Mouse (Mus musculus): ENCODE results near the gene Fbxl2. TPM values are rescaled to one million over a fixed set of nuclear protein-coding genes. Genes with fewer than 3 reads are reported as not detected.

Fbxl2 gene
- polyA plus RNA-seq, 1 experiment from 2014 or later: 2.7 TPM

DNA sequence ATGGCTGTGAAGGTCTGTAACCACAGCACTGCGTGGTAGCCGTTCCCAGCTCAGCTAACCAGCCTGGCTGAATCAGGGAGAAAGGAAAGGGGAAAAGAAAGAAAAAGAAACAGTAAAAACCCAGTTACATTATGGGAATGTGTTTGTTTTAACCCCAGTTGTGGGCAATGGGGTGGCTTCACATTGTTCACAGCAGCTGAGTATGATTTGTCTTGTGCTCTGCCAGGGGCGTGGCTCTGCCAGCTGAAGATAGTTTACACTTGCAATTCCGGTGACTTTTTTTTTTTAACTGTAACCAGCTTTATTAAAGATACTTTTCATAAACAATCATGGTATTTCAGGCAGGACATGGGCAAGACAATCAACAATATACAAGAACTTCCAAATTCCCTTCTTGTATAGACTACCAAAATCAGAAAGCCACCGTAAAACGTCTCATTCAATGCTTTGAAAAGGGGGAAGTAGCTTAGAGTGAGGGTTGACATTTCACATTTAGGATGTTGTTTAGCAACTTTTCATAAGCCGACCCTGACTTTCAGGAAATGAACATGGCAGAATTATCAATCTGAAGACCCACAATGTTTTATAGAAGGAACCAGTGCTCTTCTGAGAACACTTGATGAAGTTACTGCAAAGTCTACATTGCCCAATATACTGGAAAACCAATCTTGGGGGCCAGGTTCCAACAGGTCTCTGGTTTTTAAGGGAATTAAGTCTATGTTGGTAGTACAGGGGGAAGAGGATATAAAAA is 26.8 kb downstream of the Fbxl2 start:
- Histone ChIP-seq H3K4me3 (ENCODE audit: control insufficient read depth in 1 of 2, insufficient read depth in 1 of 2, low read depth in 1 of 2, low read length in 2 of 2) (no peak overlapping the region), H3K4me2 (ENCODE audit: low read length) (no peak overlapping the region), H3K27me3 (ENCODE audit: control insufficient read depth, insufficient read depth, low read length) (no peaks in the 10 kb centered on the region), H3K27ac (replicated peaks in 1 of 2; ENCODE audit: control insufficient read depth in 1 of 2, insufficient read depth in 1 of 2, low read depth in 2 of 2, low read length in 2 of 2) (no peak overlapping the region), H3K9me3 (ENCODE audit: control insufficient read depth, low read length) (no peaks in the 10 kb centered on the region), H3K9ac (ENCODE audit: low read length) (no peak overlapping the region), H3K4me1 (ENCODE audit: control insufficient read depth in 2 of 2, insufficient read depth in 2 of 2, low read length in 2 of 2) (no peaks in the 10 kb centered on the region), H3K36me3 (ENCODE audit: control insufficient read depth, insufficient read depth, low read length) (no peaks in the 10 kb centered on the region)
- ATAC-seq (ENCODE audit: insufficient number of reproducible peaks, insufficient read depth, low FRiP score, low read depth): no peak
- 87% methylated on average over 7 of the region's 7 CpGs for whole genome bisulfite sequencing

- H3K27ac ChIP-seq (replicated peaks in 1 of 2; ENCODE audit: control insufficient read depth in 1 of 2, insufficient read depth in 1 of 2, low read depth in 2 of 2, low read length in 2 of 2): no peak overlapping the region
- 68% methylated on average over 4 of the region's 4 CpGs for WGBS
- H3K4me1 ChIP-seq (ENCODE audit: control insufficient read depth in 2 of 2, insufficient read depth in 2 of 2, low read length in 2 of 2): no peaks in the 10 kb centered on the region
- H3K4me3 ChIP-seq (ENCODE audit: control insufficient read depth in 1 of 2, insufficient read depth in 1 of 2, low read depth in 1 of 2, low read length in 2 of 2): no peak overlapping the region
- no peaks in the 10 kb centered on the region for H3K27me3 ChIP-seq (ENCODE audit: control insufficient read depth, insufficient read depth, low read length)
- H3K9ac ChIP-seq (ENCODE audit: low read length): no peak overlapping the region
- no peaks in the 10 kb centered on the region for H3K36me3 ChIP-seq (ENCODE audit: control insufficient read depth, insufficient read depth, low read length)
- no peak for ATAC-seq (ENCODE audit: insufficient number of reproducible peaks, insufficient read depth, low FRiP score, low read depth)
- no peak overlapping the region for H3K4me2 ChIP-seq (ENCODE audit: low read length)
- H3K9me3 ChIP-seq (ENCODE audit: control insufficient read depth, low read length): no peaks in the 10 kb centered on the region
Observed at GRCm38 (mm10) chr9:114016402-114016801, 29.6 kb downstream of the Fbxl2 start.

DNA sequence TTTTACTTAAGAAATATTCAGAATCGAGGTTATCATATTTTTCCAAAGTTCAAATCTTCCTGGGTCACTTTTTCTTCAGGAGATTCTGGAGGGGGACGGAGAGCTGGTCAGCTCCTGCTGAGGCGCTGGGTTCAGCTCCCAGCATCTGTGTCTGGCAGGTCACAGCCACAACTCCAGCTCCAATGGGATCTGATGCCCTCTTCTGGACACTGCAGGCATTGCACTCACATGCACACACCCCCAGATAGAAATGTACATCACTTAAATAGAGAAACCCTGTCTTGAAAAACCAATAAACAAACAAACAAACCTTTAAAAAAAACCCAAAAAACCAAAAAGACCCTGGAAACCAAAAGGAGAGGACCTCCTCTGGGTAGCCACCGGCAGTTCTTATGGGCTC is 30.3 kb downstream of the Fbxl2 start:
- no peak overlapping the region for H3K9ac ChIP-seq (ENCODE audit: low read length)
- WGBS: 77% methylated on average over 4 of the region's 4 CpGs
- no peaks in the 10 kb centered on the region for H3K27me3 ChIP-seq (ENCODE audit: control insufficient read depth, insufficient read depth, low read length)
- no peaks in the 10 kb centered on the region for H3K4me1 ChIP-seq (ENCODE audit: control insufficient read depth in 2 of 2, insufficient read depth in 2 of 2, low read length in 2 of 2)
- no peak overlapping the region for H3K27ac ChIP-seq (replicated peaks in 1 of 2; ENCODE audit: control insufficient read depth in 1 of 2, insufficient read depth in 1 of 2, low read depth in 2 of 2, low read length in 2 of 2)
- no peak for ATAC-seq (ENCODE audit: insufficient number of reproducible peaks, insufficient read depth, low FRiP score, low read depth)
- H3K36me3 ChIP-seq (ENCODE audit: control insufficient read depth, insufficient read depth, low read length): no peaks in the 10 kb centered on the region
- no peak overlapping the region for H3K4me3 ChIP-seq (ENCODE audit: control insufficient read depth in 1 of 2, insufficient read depth in 1 of 2, low read depth in 1 of 2, low read length in 2 of 2)
- H3K9me3 ChIP-seq (ENCODE audit: control insufficient read depth, low read length): no peaks in the 10 kb centered on the region
- no peak overlapping the region for H3K4me2 ChIP-seq (ENCODE audit: low read length)

- ATAC-seq (ENCODE audit: insufficient number of reproducible peaks, insufficient read depth, low FRiP score, low read depth): no peak
- WGBS: 63% methylated on average over 1 of the region's 1 CpGs
- no peak overlapping the region for H3K4me2 ChIP-seq (ENCODE audit: low read length)
- H3K4me1 ChIP-seq (ENCODE audit: control insufficient read depth in 2 of 2, insufficient read depth in 2 of 2, low read length in 2 of 2): no peaks in the 10 kb centered on the region
- no peaks in the 10 kb centered on the region for H3K36me3 ChIP-seq (ENCODE audit: control insufficient read depth, insufficient read depth, low read length)
- H3K4me3 ChIP-seq (ENCODE audit: control insufficient read depth in 1 of 2, insufficient read depth in 1 of 2, low read depth in 1 of 2, low read length in 2 of 2): no peak overlapping the region
- H3K27me3 ChIP-seq (ENCODE audit: control insufficient read depth, insufficient read depth, low read length): no peaks in the 10 kb centered on the region
- H3K27ac ChIP-seq (replicated peaks in 1 of 2; ENCODE audit: control insufficient read depth in 1 of 2, insufficient read depth in 1 of 2, low read depth in 2 of 2, low read length in 2 of 2): no peak overlapping the region
- H3K9me3 ChIP-seq (ENCODE audit: control insufficient read depth, low read length): no peaks in the 10 kb centered on the region
- H3K9ac ChIP-seq (ENCODE audit: low read length): no peak overlapping the region
Observed at GRCm38 (mm10) chr9:114014034-114014433, 32.0 kb downstream of the Fbxl2 start.

DNA sequence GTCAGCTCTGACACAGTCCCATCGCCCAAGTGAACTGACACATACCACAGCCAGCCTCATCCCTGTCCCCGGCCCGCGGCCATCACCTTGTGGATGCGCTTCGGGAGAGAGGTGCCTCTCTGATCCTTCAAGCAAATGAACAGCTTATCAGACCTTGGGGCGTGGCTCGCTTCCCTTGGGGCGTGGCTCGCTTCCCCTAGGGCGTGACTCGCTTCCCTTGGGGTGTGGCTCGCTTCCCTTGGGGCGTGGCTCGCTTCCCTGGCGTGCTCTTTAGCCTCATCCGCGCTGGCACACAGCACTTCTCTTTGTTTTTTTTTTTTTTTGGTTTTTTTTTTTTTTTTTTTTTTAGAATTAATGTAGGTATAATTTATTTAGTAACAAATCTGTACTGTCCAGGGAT is 34.8 kb downstream of the Fbxl2 start:
- H3K27me3 ChIP-seq (ENCODE audit: control insufficient read depth, insufficient read depth, low read length): no peaks in the 10 kb centered on the region
- H3K4me2 ChIP-seq (ENCODE audit: low read length): no peak overlapping the region
- no peaks in the 10 kb centered on the region for H3K9me3 ChIP-seq (ENCODE audit: control insufficient read depth, low read length)
- no peak overlapping the region for H3K4me3 ChIP-seq (ENCODE audit: control insufficient read depth in 1 of 2, insufficient read depth in 1 of 2, low read depth in 1 of 2, low read length in 2 of 2)
- no peaks in the 10 kb centered on the region for H3K36me3 ChIP-seq (ENCODE audit: control insufficient read depth, insufficient read depth, low read length)
- no peak for ATAC-seq (ENCODE audit: insufficient number of reproducible peaks, insufficient read depth, low FRiP score, low read depth)
- no peaks in the 10 kb centered on the region for H3K4me1 ChIP-seq (ENCODE audit: control insufficient read depth in 2 of 2, insufficient read depth in 2 of 2, low read length in 2 of 2)
- no peak overlapping the region for H3K27ac ChIP-seq (replicated peaks in 1 of 2; ENCODE audit: control insufficient read depth in 1 of 2, insufficient read depth in 1 of 2, low read depth in 2 of 2, low read length in 2 of 2)
- H3K9ac ChIP-seq (ENCODE audit: low read length): no peak overlapping the region
- WGBS: 54% methylated on average over 18 of the region's 18 CpGs

DNA sequence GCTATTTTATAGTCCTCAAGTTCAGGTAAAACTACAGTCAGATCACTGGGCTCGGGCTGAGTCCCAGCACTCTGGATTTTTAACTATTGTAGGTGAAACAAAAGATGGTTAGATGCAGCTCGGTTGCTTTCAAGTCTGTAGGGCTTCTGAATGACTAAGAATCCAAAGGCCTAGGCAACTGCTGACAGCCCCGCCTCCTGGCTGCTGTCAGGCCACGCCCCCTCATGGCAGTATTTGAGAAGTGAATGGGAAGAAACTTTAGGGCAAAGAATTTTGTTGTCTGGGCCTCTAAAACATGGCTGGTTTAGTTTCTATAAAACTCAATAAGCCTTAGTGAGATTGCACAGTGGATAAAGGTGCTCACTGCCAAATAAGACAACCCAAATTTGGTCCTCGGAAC is 36.5 kb downstream of the Fbxl2 start:
- Histone ChIP-seq H3K4me1 (ENCODE audit: control insufficient read depth in 2 of 2, insufficient read depth in 2 of 2, low read length in 2 of 2) (no peaks in the 10 kb centered on the region), H3K9ac (ENCODE audit: low read length) (no peak overlapping the region), H3K27me3 (ENCODE audit: control insufficient read depth, insufficient read depth, low read length) (no peaks in the 10 kb centered on the region), H3K4me3 (ENCODE audit: control insufficient read depth in 1 of 2, insufficient read depth in 1 of 2, low read depth in 1 of 2, low read length in 2 of 2) (no peak overlapping the region), H3K36me3 (ENCODE audit: control insufficient read depth, insufficient read depth, low read length) (no peaks in the 10 kb centered on the region), H3K4me2 (ENCODE audit: low read length) (peak overlapping the region; percentile 31), H3K27ac (replicated peaks in 1 of 2; ENCODE audit: control insufficient read depth in 1 of 2, insufficient read depth in 1 of 2, low read depth in 2 of 2, low read length in 2 of 2) (no peak overlapping the region), H3K9me3 (ENCODE audit: control insufficient read depth, low read length) (no peaks in the 10 kb centered on the region)
- ATAC-seq (ENCODE audit: insufficient number of reproducible peaks, insufficient read depth, low FRiP score, low read depth): no peak
- WGBS: 45% methylated on average over 5 of the region's 5 CpGs

- Histone ChIP-seq H3K9me3 (ENCODE audit: control insufficient read depth, low read length) (no peaks in the 10 kb centered on the region), H3K36me3 (ENCODE audit: control insufficient read depth, insufficient read depth, low read length) (no peaks in the 10 kb centered on the region), H3K4me1 (ENCODE audit: control insufficient read depth in 2 of 2, insufficient read depth in 2 of 2, low read length in 2 of 2) (no peaks in the 10 kb centered on the region), H3K9ac (ENCODE audit: low read length) (no peak overlapping the region), H3K4me3 (ENCODE audit: control insufficient read depth in 1 of 2, insufficient read depth in 1 of 2, low read depth in 1 of 2, low read length in 2 of 2) (no peak overlapping the region), H3K27ac (replicated peaks in 1 of 2; ENCODE audit: control insufficient read depth in 1 of 2, insufficient read depth in 1 of 2, low read depth in 2 of 2, low read length in 2 of 2) (no peak overlapping the region), H3K27me3 (ENCODE audit: control insufficient read depth, insufficient read depth, low read length) (no peaks in the 10 kb centered on the region), H3K4me2 (ENCODE audit: low read length) (no peak overlapping the region)
- no peak for ATAC-seq (ENCODE audit: insufficient number of reproducible peaks, insufficient read depth, low FRiP score, low read depth)
- WGBS: 88% methylated on average over 9 of the region's 9 CpGs
Observed at GRCm38 (mm10) chr9:114007850-114008350, 38.1 kb downstream of the Fbxl2 start.

DNA sequence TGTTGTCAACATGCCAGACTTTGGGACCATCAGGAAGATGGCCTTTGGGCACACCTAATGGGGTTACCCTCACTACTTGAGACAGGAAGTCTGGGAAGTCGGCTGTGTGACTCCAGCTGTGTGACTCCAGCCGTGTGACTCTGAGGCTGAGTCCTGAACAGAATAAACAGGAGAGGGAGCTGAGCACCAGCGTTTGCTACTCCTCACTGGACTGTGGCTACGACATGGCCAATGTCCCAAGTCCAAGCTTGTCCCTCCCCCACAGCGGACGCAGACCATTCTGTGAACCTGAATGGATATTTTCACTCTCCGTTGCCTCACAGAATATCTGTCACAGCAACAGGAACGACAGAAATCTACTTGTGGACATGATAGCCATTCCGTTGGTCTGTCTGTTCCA is 39.2 kb downstream of the Fbxl2 start:
- H3K4me3 ChIP-seq (ENCODE audit: control insufficient read depth in 1 of 2, insufficient read depth in 1 of 2, low read depth in 1 of 2, low read length in 2 of 2): no peak overlapping the region
- H3K9me3 ChIP-seq (ENCODE audit: control insufficient read depth, low read length): 0 out of 2 replicates have a peak, but pooled peaks cover 3% of the 10 kb centered on the region
- no peak for ATAC-seq (ENCODE audit: insufficient number of reproducible peaks, insufficient read depth, low FRiP score, low read depth)
- H3K9ac ChIP-seq (ENCODE audit: low read length): no peak overlapping the region
- no peak overlapping the region for H3K27ac ChIP-seq (replicated peaks in 1 of 2; ENCODE audit: control insufficient read depth in 1 of 2, insufficient read depth in 1 of 2, low read depth in 2 of 2, low read length in 2 of 2)
- H3K36me3 ChIP-seq (ENCODE audit: control insufficient read depth, insufficient read depth, low read length): no peaks in the 10 kb centered on the region
- H3K4me2 ChIP-seq (ENCODE audit: low read length): no peak overlapping the region
- H3K4me1 ChIP-seq (ENCODE audit: control insufficient read depth in 2 of 2, insufficient read depth in 2 of 2, low read length in 2 of 2): no peaks in the 10 kb centered on the region
- no peaks in the 10 kb centered on the region for H3K27me3 ChIP-seq (ENCODE audit: control insufficient read depth, insufficient read depth, low read length)
- 69% methylated on average over 9 of the region's 9 CpGs for WGBS
